Mouse (Mus musculus): ENCODE measurements at regions not wholly inside any gene's neighbourhood (a gene's known extent, or its start where the extent isn't known, plus 50 kb on each side); places are given as distances from the start of the nearest gene placed in this dataset.

DNA sequence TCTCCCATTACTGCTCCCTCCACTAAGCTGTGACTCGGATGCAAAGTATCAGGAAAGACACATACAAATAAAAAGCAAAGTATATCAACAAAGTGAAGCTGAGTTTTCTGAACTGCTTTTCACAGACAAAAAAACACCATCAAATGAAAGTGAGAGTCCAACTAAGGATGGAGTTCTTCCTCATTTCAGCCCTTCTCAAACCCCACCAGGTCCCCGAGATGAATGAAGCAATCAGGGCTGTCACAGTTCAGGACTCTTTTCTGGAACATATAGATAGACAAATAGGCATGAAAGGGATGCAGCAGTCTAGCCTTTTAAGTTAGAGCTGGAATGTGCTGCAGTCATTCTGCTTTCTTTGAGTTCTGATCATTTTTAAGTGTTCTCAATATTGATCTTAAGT lies 142.6 kb downstream of the Fzd1 start:
- intact Hi-C loops (cut with DNase I), result no loop called here
- no peak for DNase-seq

DNA sequence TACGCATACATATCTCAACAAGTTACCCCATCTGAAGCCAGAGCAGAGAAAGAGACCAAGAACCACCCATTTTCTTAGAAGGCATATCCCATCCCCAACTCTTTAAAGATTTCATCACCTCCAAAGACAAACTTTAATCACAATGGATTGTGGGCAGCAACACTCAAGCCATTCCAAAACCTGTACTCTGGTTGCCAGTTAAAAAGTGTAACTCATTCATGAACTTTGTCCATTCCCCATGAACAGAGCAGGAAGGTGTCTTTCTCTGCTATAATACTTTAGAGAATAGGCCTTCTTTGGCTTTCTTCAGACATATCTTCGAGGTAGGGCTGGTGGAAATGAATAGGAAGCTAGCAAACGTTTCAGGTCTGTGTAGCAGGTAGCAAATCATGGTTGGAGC lies 160.4 kb downstream of the Fzd1 start:
- no peak for DNase-seq
- intact Hi-C loops (cut with DNase I), result no loop called here

DNA sequence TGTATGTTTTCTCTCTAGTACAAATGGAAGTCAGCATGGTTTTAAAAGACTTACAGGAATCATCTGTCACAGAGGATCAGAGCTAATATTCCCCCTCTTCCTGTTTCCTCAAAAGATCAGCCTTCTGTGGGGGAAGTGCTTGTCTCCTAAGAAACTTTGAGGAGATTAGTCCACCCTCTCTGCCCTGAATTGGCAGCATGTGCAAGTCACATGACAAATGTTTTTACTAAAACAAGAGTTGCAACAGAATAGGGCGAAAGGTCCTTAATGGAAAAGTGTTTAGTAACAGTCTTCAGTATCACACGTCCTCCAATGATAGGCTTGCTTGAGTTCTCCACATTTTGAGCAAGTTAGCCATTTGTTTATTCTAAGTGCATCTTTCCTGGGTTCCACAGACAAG lies 162.8 kb downstream of the Fzd1 start:
- intact Hi-C loops (cut with DNase I), result no loop called here
- peak; percentile 7 to 13 for DNase-seq

DNA sequence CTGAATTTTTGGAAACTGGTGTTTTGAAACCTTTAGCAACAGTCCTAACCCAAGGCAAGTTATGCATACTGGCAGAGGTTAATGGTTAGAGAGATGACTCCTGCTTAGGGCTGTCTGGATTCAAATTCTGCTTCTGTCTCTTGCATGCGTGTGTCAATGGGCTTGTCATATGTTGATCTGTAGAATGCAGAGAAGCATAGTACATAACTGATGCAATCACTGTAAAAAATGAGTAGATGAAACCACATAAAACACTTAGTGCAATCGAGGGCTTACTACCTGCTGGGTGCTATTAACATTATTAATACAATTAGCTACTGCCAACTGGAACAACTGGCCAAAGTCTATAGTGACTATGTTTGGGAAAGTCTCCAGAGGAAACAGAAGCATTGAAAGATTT lies 163.3 kb downstream of the Fzd1 start:
- no peak for DNase-seq
- intact Hi-C loops (cut with DNase I), result no loop called here

DNA sequence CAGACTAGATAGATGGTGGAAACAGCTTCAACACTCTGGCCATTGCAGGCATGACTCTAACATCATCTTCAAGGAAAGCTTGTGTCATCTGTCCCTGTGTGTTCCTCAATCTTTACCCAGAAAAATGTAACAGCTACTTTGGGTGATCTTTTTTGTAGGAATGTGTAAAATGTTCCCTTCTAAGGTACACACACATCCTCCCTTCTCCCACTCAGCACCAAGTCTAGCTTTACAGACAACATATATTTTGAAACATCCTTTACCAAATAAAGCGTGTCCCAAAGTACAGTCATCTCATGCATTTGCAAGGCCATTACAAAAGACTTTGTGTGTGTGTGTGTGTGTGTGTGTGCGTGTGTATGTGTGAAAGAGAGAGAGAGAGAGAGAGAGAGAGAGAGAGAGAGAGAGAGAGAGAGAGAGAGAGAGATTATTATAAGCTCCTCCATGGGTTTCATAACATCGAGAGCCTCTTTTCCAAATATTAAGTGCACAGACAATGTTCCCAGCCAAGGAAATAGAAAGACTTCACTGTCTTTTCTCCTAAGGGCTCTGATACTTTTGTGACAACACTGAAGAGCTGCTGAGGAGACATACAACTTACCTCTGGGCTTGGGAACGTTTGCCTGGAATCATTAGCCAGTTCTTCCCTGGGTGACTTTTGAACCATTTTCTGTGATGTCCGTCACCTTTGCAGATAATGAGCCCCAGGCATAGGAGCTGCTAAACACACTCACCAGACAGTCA lies 164.0 kb downstream of the Fzd1 start:
- intact Hi-C loops (cut with DNase I), result no loop called here

DNA sequence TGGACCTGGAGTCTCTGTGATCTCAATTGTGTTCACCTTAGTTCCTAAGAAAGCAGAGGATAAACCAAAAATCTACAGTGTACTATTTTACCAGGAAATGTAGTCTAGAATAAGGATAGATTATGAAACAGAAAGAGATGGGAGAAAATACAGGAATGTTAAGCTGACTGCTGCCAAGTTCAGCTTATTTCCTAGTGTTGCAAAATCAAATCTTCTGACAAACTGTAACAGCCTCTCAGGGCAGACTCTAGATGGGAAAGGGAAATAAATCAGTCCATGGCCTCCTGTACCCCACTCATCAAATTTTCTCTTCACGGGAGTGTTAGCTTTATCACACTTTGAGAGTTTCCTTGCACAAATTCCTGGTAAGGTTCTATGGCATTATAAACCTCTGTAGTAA lies 166.1 kb downstream of the Fzd1 start:
- intact Hi-C loops (cut with DNase I), result no loop called here
- no peak for DNase-seq

More for the DNA sequence above, 164.0 kb downstream of the Fzd1 start:
- DNase-seq, result no peak

DNA sequence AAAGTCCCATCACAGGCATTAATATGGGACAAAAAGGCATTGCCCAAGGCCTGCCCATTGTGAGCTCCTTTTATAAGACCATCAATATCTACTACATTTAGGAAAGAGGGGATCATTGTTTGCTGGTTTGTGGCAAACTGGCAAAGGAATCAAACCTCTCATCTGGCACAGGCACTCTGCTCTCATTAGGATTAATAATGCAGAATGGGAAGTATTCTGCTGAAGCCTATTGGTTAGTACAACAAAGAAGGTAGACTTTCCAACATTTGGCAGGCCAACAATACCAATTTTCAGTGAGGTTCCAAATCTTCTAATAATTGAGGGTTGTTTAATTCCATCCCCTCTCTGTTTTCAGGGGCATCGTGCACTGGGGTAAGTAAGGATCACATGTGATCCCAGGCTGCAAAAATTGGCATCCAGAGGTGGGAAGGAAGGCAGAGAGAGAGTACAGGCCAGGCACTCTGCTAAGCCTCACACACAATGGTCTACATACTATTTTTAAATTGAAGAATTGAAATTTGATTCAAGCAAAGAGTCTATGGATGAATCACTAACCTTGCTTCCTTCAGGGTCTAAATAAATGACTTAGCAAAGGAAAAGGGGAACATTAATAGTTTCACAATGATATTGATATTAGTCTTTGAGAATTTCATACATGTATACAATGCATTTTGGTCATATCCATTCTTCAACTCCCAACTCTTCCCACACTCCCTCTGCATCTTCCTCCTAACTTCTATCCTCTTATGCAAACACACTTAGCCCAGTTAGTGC lies 174.9 kb downstream of the Fzd1 start:
- no peak for DNase-seq
- intact Hi-C loops (cut with DNase I), result no loop called here

DNA sequence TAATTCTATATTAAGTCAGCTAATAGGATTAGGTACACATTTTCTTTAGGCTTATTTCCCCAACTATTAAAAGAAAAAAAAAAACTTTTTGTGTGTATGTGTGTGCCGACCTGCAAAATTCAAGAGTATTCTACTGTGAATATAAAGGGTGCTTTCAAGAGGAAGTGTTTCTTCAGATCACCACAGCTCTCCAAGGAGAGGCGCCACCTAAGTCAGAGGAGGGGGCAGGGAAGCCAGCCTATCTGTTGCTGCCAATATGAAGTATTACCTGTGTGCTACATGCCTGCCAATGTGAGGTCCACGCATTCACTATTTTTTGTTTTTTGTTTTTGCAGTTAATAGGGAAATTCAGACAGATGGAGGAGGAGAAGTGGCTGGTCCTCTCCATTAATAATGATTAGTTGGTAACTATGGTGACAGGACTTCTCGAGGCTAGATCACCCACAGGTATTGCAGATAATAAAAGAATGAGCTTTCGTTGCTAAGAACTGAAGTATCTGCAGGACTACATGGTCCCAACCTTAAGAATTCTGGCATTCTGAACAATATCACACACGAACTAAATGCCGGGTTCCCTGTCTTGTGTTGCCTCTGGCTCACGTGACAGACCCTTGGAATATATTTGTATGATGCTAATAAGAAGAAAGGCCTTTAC lies 177.5 kb downstream of the Fzd1 start:
- intact Hi-C loops (cut with DNase I), result no loop called here
- DNase-seq, result no peak

DNA sequence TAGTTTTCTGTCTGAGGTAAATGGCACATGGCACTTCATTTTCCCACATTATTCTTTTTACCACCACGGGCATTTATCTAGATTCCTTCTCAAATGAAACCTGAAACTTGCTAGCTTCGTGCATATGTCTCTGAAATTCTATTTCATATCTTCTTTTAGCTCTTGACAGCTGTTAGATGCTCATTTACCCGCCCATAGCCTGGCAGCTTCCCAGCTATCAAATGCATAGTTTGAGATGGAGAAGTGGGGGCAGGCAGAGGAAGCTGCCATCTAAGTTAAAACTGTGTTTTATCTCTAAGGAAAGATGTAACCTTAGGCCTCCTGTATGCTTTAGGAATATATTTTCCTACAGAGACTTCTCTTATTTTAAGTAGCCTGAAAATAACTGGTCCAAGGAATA lies 179.0 kb downstream of the Fzd1 start:
- no peak for DNase-seq
- intact Hi-C loops (cut with DNase I), result no loop called here

DNA sequence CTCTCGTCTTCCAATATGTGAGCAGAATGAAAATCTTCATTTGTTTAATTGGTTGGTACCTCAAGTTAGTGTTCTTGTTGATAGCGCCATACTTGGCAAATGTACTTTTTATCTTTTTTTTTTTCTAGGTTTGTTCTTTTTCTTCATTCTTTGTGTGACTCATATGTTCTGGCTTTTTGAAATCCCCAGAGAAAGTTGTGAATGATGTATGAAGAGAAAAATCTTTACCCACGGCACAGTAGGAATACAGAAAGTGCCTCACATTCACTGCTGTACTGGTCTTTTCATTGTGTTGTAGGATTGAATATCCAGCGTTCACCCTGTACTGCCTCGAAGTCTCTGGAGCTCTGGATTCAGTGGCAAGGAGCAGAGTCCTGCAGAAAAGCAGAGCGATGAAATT lies 180.7 kb downstream of the Fzd1 start:
- DNase-seq, result no peak
- intact Hi-C loops (cut with DNase I), result no loop called here

DNA sequence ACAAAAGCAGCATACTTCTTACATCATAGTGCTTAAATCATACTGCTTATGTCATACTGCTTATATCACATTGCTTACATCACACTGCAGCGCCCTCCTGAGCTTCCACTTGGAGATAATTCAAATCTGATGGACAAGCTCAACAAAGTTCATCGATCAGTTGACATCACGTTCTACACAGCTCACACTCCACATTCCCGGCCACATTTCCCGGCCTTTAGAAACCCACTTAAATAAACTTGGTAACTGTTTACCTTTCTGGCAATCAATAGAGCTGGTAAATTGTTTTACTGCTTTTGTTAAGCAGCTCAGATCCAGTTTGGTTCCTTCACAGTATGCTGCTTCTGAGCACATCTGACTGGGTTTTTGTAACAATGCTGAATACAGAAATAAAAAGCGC lies 194.0 kb downstream of the Fzd1 start:
- intact Hi-C loops (cut with DNase I), result no loop called here
- no peak for DNase-seq

DNA sequence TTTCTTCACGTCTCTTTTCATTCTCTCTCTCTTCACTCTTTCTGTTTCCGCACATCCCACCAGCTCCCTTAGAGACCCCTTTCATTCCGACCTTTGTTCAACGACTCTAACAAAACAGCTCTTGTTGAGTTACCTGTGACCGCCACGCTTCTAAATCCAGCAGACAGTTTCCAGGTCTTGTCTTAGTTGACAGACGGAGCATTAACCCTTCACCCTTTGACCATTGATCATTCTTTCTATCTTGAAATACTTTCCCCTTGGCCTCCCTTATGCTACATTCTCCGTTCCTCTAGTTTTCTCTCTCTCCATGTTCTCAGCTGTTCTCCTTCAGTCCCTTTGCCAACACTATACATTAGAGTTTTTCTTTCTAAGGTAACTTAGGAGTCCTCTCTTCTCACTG lies 196.2 kb downstream of the Fzd1 start:
- intact Hi-C loops (cut with DNase I), result no loop called here
- DNase-seq, result no peak

DNA sequence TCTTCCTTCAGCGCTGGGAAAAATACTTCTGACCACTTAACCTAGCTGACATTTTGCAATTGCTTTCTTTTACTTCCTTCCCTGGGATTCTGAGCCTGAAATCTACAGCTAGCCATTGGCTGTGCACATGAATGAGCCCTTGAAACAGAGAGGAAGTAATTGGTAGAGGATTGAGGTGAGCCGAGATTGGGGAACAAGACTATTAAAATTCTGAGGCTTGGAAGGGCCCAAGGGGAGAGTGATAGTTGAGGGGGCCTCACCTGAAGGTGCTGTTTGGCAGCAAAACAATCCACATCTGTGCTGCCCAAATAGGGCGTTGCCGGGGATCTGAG lies 196.7 kb downstream of the Fzd1 start:
- intact Hi-C loops (cut with DNase I), result no loop called here
- DNase-seq, result no peak

DNA sequence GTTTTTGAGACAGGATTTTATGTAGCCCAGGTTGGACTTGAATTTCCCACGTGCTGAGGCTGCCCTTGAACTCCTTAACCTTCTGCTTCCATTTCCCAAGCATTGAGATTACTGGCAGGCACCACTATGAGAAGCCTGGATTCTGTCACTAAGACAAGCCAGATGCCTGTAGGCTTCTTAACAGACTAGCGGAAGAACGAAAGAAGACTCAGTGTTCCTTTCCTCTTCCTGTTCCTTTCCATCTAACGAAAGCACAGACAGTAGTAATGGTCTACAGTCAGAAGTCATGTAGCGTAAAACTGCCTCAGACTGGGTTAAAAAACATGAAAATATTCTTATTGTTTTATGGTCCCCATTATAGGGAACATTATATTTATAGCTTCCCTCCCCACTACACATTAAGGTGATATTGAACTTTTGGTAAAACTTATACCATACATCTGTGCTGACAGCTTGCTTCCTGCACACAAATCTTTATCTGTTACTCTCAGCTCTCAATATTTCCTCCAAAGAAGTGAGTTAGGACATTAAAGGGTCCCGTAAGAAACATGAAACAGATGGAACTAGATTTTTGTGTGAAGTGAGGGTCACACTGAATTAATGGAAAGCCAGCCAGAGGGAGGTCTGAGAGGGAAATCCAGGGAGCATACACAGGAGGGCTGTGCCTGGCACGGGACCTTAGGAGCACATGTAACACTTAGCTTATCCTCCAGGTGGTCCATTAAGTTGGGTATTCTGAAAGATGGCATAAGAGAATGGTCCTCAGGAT lies 197.3 kb downstream of the Fzd1 start:
- DNase-seq, result no peak
- intact Hi-C loops (cut with DNase I), result no loop called here

DNA sequence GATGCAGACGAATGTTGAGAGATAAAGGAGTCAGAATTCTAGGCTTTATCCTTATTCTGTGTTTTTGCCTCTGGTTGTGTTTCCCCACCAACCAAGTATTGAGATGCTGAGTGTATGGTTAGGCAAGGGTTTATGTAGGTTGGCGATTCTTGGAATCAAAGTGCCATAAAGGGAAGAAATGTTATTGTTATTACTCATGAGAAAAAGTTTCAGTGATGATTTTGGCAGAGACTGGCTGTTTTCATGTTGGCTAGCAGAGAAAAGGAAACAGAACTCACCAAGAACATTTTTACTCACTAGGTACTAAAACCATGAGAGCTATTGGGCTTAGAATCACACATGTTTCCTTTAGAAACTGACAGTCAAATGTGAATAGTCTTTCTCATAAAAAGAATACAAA lies 202.9 kb downstream of the Fzd1 start:
- DNase-seq, result no peak
- intact Hi-C loops (cut with DNase I), result no loop called here

DNA sequence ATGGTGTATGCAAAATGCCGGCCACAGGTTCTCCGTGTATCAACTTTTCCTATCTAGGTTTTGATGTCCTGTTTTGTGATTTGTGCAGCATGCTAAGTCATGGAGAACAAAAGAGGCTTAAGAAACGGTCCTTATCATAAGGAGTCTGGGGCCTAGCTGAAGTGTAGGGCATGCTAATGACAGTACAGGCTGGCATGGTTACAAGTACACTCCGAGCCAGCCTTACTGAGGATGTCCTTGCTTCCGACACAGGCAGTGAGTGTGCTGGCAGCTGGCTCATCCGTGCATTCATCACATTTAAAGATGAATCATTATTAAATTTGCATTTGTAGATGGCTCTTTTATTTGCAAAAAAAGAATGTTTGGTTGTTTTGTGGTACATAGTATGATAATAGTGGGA lies 219.3 kb downstream of the Fzd1 start:
- DNase-seq, result no peak
- intact Hi-C loops (cut with DNase I), result no loop called here

DNA sequence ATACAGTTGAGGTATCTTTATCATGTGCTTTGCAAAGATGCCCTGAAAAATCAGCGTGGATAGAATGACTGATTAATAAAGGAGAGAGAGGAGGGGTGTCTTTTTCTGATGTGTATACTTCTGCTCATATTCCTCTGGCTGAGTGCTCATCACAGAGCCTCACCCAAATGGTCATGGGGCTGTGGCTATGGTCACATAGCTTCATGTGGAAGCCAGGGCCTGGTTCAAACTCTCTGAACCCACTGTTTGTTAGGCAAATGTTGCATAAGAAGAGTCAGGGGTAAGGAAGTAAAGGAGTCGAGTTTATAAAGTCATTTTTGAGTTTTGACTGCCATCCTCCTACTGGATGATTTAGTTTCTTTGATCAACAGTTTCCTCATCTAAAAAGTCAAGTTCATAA lies 221.0 kb downstream of the Fzd1 start:
- DNase-seq, result no peak
- intact Hi-C loops (cut with DNase I), result no loop called here

DNA sequence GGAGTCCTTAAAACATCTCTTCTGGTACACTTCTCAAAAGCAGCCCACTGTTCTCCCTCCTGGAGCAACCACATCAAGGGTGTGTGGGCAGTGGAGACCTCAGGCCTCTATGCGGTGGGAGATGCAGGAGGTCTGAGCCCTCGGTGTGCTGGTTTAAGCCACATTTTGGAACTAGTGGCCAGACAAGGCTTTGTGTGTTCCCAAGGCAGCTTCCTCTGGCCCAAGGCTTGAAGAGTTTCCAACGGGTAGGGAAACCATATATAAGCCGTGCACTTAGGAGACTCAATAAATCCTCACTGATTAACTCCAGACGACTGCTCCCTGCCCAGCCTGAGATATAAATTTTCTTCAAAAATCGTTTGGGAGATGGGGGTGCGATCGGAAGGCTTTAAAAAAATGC lies 221.9 kb downstream of the Fzd1 start:
- intact Hi-C loops (cut with DNase I), result no loop called here
- no peak for DNase-seq

DNA sequence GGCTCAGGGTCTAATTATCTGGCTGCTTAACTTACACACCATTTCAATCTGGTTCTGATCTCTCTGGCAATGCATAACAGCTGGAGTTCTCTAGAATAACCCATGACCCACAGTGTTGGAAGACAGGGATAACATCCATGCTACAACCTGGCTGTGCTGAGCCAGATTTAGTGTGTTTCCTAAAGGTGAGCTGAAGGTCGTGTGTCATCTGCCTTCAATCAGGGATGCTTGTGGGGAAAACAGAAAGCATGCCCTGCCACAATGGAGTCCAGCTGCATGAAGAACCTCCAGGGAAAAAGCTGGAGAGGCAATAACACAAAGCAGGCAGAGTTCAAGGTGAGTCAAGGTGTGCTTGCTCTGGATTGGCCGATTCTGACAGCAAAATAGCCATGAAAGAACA lies 223.3 kb downstream of the Fzd1 start:
- intact Hi-C loops (cut with DNase I), result no loop called here
- no peak for DNase-seq

DNA sequence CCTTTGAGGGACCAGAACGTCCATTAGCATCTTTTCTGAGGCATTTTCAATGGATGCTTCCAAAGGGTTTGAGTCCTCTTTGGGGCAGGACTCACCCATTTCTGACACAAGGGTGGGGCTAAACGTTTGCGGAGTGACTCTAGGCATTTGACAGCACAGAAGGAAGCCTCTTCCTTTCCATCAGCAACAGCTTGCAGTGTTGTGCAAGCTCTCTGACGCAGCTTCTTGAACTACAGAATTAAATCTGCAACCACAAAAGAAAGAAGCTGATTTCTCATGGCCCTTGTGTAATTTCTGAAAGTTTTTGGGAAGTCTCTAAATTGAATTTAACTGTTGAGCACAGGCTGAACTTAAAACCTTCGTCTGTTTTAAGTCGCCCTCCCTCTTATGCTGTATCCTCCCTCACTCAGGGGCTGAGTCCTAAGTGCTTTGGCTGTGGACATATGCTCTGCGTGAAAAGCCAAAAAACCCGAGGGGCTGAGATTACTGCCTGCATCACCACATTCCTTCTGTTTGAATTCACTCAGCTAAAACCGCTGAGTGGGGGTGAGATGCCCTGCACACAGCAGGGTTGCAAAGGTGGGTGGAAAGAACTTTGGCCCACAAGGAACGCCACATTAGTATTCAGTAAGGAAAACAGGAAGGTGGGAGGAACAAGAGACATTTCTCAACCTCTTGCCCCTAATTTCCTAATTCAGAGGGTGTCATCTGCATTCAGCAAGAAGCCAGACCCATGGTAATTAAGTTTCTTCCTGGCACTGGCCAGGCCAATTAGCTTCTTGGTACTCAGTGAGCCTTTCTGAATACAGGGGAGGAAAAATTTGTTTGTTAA lies 227.4 kb downstream of the Fzd1 start:
- intact Hi-C loops (cut with DNase I), result no loop called here
- DNase-seq, result peak; percentile 43 to 47
